Mouse (Mus musculus) forebrain, embryonic 12.5 days (tissue): ENCODE results near the gene Elf1. TPM values are rescaled to one million over a fixed set of nuclear protein-coding genes. Genes with fewer than 3 reads are reported as not detected.
"Not testable (repeated sequence)": the region's sequence is repeated elsewhere in the genome, so short reads cannot be mapped to it uniquely, and the experiment has no call there.

Experiments used
- ATAC-seq: fragments of 200-750 bp; cut with Nextera tagmentation; 2 replicates; pipeline ENCODE4 v1.8.0; 2017; ENCODE audit warnings: moderate TSS enrichment; ENCODE audit not compliant: low FRiP score
- H3K27ac ChIP-seq: fragments of 300-500 bp; sonication (generic); 2 replicates; pipeline ENCODE4 v1.5.1; 2016; ENCODE audit warnings: mild to moderate bottlenecking
- H3K27me3 ChIP-seq: fragments of 300-500 bp; sonication (generic); 2 replicates; pipeline ENCODE4 v1.6.1; 2016; ENCODE audit warnings: mild to moderate bottlenecking
- H3K36me3 ChIP-seq: fragments of 300-500 bp; sonication (generic); replicated peaks from 2 replicates; pipeline ENCODE4 v1.6.1; 2016; ENCODE audit warnings: mild to moderate bottlenecking
- H3K4me1 ChIP-seq: fragments of 300-500 bp; sonication (generic); 2 replicates; pipeline ENCODE4 v1.6.1; 2016
- H3K4me2 ChIP-seq: fragments of 300-500 bp; sonication (generic); 2 replicates; pipeline ENCODE4 v1.6.1; 2016; ENCODE audit warnings: mild to moderate bottlenecking, moderate library complexity
- H3K4me3 ChIP-seq: fragments of 300-500 bp; sonication (generic); replicated peaks from 2 replicates; pipeline ENCODE4 v1.5.1; 2016; ENCODE audit warnings: mild to moderate bottlenecking
- H3K9ac ChIP-seq: fragments of 300-500 bp; sonication (generic); 2 replicates; pipeline ENCODE4 v1.6.1; 2016; ENCODE audit warnings: mild to moderate bottlenecking
- H3K9me3 ChIP-seq: fragments of 300-500 bp; sonication (generic); 2 replicates; pipeline ENCODE4 v1.6.1; 2016
- WGBS: fragments of 180-500 bp; shearing (Covaris S2); methylation state at CpG from one replicate; pipeline ENCODE4 v1.1.7; 2016; 5-methylcytosine and 5-hydroxymethylcytosine counted together
- polyA plus RNA-seq: library from polyadenylated mRNA; unstranded; fragments of >200 nt; fragmentation: Nextera tagmentation; extraction: Ambion mirVana; gene quantifications from 2 replicates; pipeline ENCODE4 v1.2.1, GENCODE M21; 2016

Gene Elf1
- polyA plus RNA-seq, 1 experiment from 2014 or later, result 5.7 TPM

- H3K4me3 ChIP-seq, result no peak overlapping the region
- H3K9ac ChIP-seq, result no peak overlapping the region
- no peak overlapping the region for H3K4me2 ChIP-seq
- no peaks in the 10 kb centered on the region for H3K4me1 ChIP-seq
- no peak for ATAC-seq
- no peaks in the 10 kb centered on the region for H3K9me3 ChIP-seq
- no peak overlapping the region for H3K27ac ChIP-seq
- 89% methylated on average over 8 of the region's 8 CpGs for WGBS
- no peaks in the 10 kb centered on the region for H3K36me3 ChIP-seq
- no peaks in the 10 kb centered on the region for H3K27me3 ChIP-seq
Measured at GRCm38 (mm10) chr14:79517185-79517740, 36.3 kb downstream of the Elf1 start.

DNA sequence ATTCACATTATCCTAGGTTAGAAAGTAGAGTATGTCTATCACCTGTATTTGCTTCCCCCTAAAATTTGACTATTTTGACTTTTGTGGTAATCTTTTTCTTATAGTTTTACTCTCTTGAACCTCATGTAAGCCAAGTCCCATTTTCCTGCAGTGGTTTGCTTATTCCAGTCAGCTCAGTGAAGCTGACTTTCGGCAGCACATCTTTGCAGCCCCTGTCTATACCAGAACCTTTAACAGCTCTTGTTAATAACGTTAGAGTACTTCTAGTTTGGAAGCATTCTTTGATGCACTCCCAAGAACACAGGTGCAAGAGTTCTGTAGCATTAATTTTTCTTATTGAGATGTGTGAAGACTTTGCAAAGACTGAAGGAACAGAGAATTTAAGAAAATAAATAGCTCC is 37.1 kb downstream of the Elf1 start:
- 87% methylated on average over 2 of the region's 2 CpGs for WGBS
- ATAC-seq, result no peak
- H3K9ac ChIP-seq, result no peak overlapping the region

DNA sequence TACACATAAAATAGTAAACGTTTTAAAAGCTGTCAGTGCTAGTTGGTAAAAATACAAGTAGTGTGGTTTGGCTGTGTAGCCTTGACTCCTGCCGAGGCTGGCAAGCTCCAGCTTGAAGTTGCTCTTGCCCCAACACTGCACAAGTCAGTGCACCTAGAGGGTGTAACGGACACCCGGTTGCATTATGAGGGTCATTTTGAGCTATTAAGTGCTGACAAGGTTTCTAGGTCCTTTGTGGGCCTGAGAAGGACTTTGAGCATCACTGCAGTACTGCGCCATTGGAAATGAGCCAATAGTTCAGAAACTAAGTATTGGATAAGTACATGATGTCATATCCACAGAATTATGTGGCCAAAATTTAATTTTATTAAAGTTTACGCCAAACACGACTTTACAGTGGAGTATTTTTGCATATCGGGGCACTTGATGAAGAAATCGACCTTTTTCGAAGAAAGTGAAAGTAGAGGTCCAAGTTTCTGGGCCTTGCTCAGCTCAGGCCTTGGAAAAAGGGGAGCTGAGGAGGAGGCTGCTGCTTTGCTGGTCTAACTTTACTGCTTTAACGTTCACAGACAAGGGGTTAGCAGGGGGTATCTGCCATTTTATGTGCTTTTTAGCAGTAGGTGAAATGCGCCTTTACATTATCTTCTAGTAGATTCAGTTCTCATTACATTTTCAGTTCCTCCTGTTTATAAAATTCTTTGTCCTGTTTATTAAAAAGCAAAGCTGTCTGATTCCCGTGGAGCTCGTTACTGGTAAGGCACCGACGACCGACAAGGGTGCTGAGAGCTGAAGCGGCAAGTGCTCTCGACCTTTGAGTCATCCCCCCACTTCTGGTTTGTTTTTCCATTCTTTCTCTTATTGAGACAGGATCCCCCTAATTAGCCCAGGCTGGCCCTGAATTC is 38.0 kb downstream of the Elf1 start:
- Histone ChIP-seq H3K9me3 (no peaks in the 10 kb centered on the region), H3K27me3 (no peaks in the 10 kb centered on the region), H3K36me3 (no peaks in the 10 kb centered on the region), H3K4me3 (no peak overlapping the region), H3K9ac (no peak overlapping the region), H3K27ac (no peak overlapping the region), H3K4me1 (no peaks in the 10 kb centered on the region), H3K4me2 (no peak overlapping the region)
- no peak for ATAC-seq
- WGBS, result 57% methylated on average over 19 of the region's 19 CpGs

More for the DNA sequence above, 37.1 kb downstream of the Elf1 start:
- H3K4me1 ChIP-seq, result no peaks in the 10 kb centered on the region
- no peak overlapping the region for H3K4me2 ChIP-seq
- no peaks in the 10 kb centered on the region for H3K36me3 ChIP-seq
- H3K4me3 ChIP-seq, result no peak overlapping the region
- no peaks in the 10 kb centered on the region for H3K9me3 ChIP-seq
- H3K27ac ChIP-seq, result no peak overlapping the region
- H3K27me3 ChIP-seq, result no peaks in the 10 kb centered on the region

DNA sequence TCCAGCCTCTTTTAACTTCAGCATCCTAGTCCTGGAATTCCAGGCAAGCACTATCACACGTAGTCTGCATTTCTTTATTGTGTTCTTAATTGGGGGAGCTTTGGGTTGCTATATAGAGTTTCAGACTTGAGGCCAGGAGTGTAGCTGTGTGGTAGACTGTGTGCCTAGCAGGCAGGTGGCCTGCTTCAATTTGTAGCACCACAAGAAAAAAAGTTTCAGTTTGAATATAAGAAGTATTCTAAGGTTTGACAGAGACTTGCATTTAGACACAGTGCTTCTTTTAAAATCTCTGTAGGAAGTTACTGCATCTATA is 38.6 kb downstream of the Elf1 start:
- Histone ChIP-seq H3K36me3 (no peaks in the 10 kb centered on the region), H3K4me3 (no peak overlapping the region), H3K9ac (no peak overlapping the region), H3K27ac (no peak overlapping the region), H3K4me1 (no peaks in the 10 kb centered on the region), H3K27me3 (no peaks in the 10 kb centered on the region), H3K4me2 (no peak overlapping the region), H3K9me3 (no peaks in the 10 kb centered on the region)
- no peak for ATAC-seq
- WGBS, result 16% methylated on average over 1 of the region's 1 CpGs

DNA sequence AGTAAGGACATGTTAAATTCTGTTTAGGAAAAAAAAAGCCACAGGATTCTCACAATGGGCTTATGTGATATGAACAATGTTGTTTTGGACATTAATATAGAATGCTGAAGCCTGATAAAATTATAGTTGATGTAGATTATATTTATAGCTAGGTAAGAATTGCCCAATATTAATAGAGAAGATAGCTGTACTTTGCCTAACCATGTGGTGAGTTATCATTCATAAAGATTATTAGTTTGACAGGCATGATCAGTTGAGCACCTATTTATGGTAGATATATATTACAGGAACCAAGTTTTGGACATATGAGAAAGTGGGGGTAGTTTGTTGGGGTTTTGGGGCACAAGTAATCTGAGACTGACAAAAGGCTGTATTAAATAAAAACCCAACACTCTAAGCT is 39.6 kb downstream of the Elf1 start:
- H3K9me3 ChIP-seq, result no peaks in the 10 kb centered on the region
- H3K27ac ChIP-seq, result no peak overlapping the region
- no peak overlapping the region for H3K4me3 ChIP-seq
- no peaks in the 10 kb centered on the region for H3K36me3 ChIP-seq
- no peaks in the 10 kb centered on the region for H3K4me1 ChIP-seq
- H3K9ac ChIP-seq, result no peak overlapping the region
- H3K27me3 ChIP-seq, result no peaks in the 10 kb centered on the region
- H3K4me2 ChIP-seq, result no peak overlapping the region
- no peak for ATAC-seq

- no peak for ATAC-seq
- Histone ChIP-seq H3K27ac (no peak overlapping the region), H3K4me3 (no peak overlapping the region), H3K9me3 (no peaks in the 10 kb centered on the region), H3K4me2 (no peak overlapping the region), H3K36me3 (no peaks in the 10 kb centered on the region), H3K4me1 (no peaks in the 10 kb centered on the region), H3K9ac (no peak overlapping the region), H3K27me3 (no peaks in the 10 kb centered on the region)
- 86% methylated on average over 1 of the region's 1 CpGs for WGBS
Measured at GRCm38 (mm10) chr14:79521056-79521455, 40.1 kb downstream of the Elf1 start.

DNA sequence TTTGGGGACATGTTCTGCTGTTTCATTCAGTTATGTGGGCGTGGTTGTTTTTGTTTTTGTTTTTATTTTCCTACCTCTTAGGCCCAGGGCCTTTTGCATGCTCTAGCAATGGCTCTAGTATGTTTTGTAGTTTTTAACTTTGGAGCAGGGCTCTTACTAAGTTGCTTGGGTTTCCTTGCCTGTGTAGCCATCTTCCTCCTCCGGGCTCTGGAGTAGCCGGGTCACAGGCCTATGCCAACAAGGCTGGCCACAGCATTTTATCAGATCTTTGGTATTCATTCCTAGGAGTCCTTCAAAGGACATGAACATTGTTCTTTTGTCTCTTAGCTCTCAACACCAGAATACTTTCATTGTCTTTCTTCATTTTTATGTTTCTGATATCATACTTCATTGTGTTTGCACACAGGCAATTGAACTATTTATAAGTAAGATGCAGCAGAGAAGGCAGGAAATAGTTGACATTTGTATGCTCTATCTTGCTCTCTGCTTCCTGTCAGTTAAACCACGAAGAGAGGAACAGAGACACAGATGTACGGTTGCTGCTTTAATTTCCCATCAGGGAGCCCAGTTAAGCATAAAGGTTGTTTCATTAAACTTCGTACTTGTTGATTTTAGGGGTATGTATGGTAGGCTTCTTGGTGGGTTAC is 40.6 kb downstream of the Elf1 start:
- Histone ChIP-seq H3K27me3 (no peaks in the 10 kb centered on the region), H3K4me3 (no peak overlapping the region), H3K27ac (no peak overlapping the region), H3K36me3 (no peaks in the 10 kb centered on the region), H3K9ac (no peak overlapping the region), H3K4me1 (no peaks in the 10 kb centered on the region), H3K9me3 (no peaks in the 10 kb centered on the region), H3K4me2 (no peak overlapping the region)
- 86% methylated on average over 6 of the region's 6 CpGs for WGBS
- no peak for ATAC-seq

DNA sequence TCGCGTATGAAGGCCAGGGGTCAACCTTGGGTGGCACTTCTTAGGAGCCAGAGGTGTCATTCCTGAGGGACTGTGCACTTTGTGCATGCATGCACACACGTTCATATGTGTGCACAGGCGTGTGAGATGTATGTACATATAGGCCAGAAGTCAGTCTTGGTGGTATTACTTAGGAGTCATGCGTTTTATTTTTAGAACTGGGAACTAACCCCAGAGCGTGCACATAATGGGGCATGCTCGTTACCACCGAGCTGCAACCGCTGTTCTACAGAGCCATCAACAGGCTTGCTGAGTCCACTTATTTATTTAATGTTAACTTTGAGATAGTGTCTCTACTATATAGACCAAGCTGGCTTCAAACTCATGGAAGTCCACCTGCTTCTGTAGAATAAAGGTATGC is 41.4 kb downstream of the Elf1 start:
- H3K27me3 ChIP-seq, result no peaks in the 10 kb centered on the region
- WGBS, result 89% methylated on average over 9 of the region's 9 CpGs
- ATAC-seq, result no peak
- no peak overlapping the region for H3K4me3 ChIP-seq
- no peaks in the 10 kb centered on the region for H3K4me1 ChIP-seq
- H3K9me3 ChIP-seq, result no peaks in the 10 kb centered on the region
- no peak overlapping the region for H3K4me2 ChIP-seq
- H3K27ac ChIP-seq, result no peak overlapping the region
- H3K9ac ChIP-seq, result no peak overlapping the region
- H3K36me3 ChIP-seq, result no peaks in the 10 kb centered on the region

DNA sequence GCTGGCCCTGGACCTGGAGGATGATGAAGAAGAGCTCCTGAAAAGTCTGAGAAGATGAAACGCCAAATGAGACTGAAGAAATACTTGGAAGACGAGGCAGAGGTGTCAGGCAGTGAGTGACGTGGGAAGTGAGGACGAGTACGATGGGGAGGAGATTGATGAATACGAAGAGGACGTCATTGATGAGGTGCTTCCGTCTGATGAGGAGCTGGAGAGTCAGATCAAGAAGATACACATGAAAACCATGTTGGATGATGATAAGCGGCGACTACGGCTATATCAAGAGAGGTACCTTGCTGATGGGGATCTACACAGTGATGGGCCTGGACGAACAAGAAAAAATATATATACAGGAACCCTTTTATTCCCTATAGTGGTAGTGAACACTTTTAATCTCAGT is 45.1 kb downstream of the Elf1 start:
- not testable (repeated sequence) for ATAC-seq, H3K27ac ChIP-seq, H3K36me3 ChIP-seq, H3K9me3 ChIP-seq, H3K4me2 ChIP-seq, H3K4me1 ChIP-seq, H3K9ac ChIP-seq, H3K4me3 ChIP-seq, H3K27me3 ChIP-seq
- 93% methylated on average over 12 of the region's 12 CpGs for WGBS

DNA sequence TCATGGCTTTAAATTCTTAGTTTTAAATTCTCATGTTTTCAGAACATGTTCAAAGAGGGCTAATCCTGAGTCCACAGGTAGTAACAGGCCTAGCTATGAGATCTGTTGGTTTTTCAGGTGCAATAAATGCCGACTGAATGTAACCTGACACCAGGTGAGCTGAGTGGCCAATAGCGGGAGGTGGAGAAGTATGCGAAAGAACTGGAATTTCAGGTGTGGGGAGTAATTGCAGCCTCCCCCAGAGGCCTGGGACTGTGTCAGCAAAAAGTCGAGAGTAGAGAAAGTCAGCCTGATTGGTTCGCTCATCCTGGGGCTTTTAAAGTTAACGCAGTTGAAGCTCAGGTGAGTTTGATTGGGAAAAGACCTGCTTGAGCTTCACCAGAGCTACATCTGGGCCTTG is 46.7 kb downstream of the Elf1 start:
- Histone ChIP-seq H3K36me3 (no peaks in the 10 kb centered on the region), H3K4me3 (no peak overlapping the region), H3K9me3 (no peaks in the 10 kb centered on the region), H3K27ac (no peak overlapping the region), H3K9ac (no peak overlapping the region), H3K27me3 (no peaks in the 10 kb centered on the region), H3K4me2 (no peak overlapping the region), H3K4me1 (no peaks in the 10 kb centered on the region)
- ATAC-seq, result no peak
- 66% methylated on average over 6 of the region's 6 CpGs for WGBS

- Histone ChIP-seq H3K27ac (no peak overlapping the region), H3K4me3 (no peak overlapping the region), H3K36me3 (no peaks in the 10 kb centered on the region), H3K9ac (no peak overlapping the region), H3K9me3 (no peaks in the 10 kb centered on the region), H3K27me3 (no peaks in the 10 kb centered on the region), H3K4me1 (no peaks in the 10 kb centered on the region), H3K4me2 (no peak overlapping the region)
- ATAC-seq, result no peak
- 87% methylated on average over 10 of the region's 10 CpGs for WGBS
Measured at GRCm38 (mm10) chr14:79529581-79530554, 48.9 kb downstream of the Elf1 start.

GRCm38 (mm10) chr14:79530761-79531160 is 49.8 kb downstream of the Elf1 start:
- Histone ChIP-seq H3K36me3 (no peaks in the 10 kb centered on the region), H3K27ac (no peak overlapping the region), H3K9ac (no peak overlapping the region), H3K4me2 (no peak overlapping the region), H3K9me3 (no peaks in the 10 kb centered on the region), H3K4me1 (no peaks in the 10 kb centered on the region), H3K27me3 (no peaks in the 10 kb centered on the region), H3K4me3 (no peak overlapping the region)
- WGBS, result 91% methylated on average over 6 of the region's 6 CpGs
- no peak for ATAC-seq
